Mouse (Mus musculus) thymus, postnatal 0 days (tissue): ENCODE measurements around the gene Sstr2. TPM values are rescaled to one million over a fixed set of nuclear protein-coding genes. Genes with fewer than 3 reads are reported as not detected.
A peak's percentile ranks its signal among the peaks of the same experiment; 100 is the strongest.

Experiments used
- DNase-seq: peaks from one replicate; pipeline ENCODE4 v3.0.0-alpha.2; 2015; ENCODE audit warnings: low spot score
- polyA plus RNA-seq: library from polyadenylated mRNA; unstranded; fragments of >200 nt; fragmentation: Nextera tagmentation; extraction: Ambion mirVana; gene quantifications from 2 replicates; pipeline ENCODE4 v1.2.1, GENCODE M21; 2015

The Sstr2 gene
- 3.4 and 4.0 TPM in 2 replicates for polyA plus RNA-seq

DNA sequence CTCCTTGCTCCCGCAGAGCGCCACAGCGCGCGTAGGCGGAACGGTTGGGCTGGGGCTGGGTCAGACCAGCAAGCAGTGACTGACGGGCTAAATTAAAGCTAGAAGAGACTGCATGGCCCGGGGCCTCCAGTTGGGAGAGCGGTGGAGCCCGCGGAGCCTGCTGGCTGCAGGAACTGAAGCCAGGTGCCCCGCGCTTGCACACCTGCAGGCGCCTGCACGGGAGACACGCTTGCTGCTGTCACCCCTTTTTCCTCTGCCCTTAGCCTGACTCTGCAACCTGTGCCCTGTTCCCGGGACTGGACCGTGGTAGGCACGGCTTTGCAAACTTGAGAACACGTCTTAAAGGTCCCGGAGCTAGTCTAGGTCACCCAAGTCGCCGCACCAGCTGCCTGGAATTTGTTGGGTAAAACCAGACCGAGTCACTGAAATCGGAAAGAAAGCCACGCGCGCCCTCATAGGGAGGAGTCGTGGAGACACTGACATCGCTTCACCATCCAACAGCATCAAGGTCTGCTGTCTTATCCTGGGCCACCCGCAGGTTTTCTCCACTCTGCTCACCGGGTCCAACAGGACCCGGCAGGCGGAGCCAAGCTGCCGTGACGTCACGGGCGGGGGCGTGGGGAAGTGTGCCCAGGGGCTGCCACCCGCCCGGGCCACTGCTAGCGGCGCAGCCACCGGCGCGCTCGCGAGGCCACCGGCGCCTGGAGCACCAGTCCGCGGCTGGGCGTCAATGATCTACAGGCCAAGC, at the start of gene Sstr2:
Sstr2 (plus strand) TSS at position 671 of the 748 bp plus-strand sequence.
- DNase-seq = peak; percentile 76

DNA sequence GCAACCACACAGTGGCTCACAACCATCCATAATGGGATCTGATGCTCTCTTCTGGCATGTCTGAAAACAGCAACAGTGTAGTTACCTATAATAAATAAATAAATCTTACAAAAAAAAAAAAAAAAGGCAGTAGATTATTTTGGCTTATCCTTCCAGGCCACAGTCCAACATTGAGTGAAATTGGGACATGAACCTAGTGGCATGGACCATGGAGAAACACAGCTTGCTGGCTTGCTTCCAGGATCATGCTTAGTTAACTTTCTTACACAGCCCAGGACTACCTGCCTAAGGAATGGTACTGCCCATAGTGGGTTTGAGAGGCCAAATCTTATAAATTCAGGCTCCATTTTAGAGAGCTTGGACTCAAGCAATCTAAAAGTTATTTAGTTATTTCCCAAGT, 47.5 kb upstream of the Sstr2 start:
- DNase-seq = no peak

DNA sequence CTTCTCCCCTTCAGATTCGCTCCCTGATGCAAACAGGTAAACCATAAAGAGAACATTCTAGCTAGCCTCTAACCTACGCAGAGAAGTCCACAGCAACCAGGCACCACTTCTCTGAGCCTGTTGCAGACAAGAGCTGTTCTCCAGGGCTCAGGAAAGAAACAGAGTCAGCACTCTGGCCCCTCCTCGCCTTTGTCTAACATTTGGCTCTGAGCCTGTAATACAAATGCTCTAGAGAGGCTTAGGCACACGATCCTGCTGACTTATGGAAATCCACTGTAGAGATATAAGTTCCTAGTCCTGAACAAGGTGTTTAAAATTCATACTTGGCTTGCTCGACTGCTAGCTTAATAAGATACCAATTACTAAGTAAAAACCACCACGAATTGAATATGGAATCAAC, 46.5 kb upstream of the Sstr2 start:
- no peak for DNase-seq

DNA sequence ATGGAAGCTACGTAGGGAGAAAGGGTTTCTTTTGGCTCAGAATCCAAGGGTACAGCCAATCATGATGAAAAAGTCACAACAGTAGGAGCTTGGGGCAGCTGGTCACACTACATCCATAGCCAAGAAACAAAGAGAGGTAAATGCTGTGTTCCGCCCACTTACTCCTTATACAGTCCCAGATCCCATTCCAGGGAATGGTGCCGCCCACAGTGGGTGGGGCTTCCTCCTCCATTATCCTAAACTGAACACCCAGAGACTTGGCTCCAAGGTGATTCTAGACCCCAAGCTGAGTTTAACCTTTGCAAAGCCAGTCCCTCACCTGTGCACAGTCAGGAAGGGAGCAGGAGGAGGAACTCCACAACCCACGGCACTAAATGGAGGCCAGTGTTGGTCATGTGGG, 41.9 kb upstream of the Sstr2 start:
- no peak for DNase-seq

DNA sequence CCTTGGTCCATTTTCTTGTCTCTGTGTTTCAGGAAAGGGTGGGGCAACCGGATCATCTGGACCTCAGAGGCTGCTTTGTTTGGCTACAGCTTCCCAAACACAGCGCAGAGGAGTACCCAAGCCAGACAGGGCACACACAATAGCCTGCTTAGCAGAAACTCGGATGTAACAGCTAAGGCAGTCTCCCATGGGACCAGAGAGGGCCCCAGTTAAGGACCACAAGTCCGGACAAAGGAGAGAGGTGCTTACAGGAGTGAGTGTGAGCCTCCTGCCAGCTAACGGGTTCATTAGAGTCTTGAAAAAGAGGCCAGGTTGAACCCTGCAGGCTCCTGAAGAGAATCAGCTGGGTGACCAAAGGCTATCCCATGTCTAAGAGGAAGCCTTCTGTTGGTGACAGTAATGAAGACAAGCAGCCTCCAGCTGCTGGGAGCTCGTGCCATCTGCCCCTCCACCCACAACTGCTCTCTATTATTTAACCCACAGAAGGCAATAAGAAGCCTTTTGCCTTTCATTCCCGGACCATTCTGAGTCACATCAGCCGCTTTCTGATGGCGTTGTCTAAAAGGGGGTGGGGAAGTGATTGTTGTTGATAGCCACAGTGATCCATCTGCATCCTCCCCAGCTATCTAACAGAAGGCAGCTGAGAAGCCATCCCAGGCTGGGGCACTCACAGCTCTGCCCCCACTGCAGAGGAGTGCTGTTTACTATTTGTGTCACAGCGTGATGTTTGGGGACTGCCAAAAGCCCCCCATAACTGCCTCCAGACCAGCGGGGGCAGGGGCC, 35.1 kb upstream of the Sstr2 start:
- DNase-seq = no peak

DNA sequence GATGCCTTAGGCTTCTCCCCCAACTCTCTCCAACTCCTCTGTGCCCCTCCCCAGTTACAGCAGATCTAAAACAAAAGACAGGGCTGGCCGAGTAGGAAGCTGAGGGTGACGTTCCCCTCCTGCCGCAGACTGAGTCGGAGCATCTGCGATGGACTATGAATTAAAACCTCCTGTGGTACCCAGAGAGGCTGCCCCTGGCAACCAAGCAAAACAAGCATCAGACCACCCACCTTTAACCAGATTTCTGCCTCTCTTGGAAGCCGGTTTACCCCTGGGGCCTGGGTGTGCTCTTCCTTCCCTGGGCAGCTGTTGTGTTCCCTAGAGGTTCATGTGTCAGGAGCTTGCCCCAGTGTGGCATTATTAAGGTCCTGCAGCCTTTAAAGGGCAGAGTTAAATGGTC, 32.7 kb upstream of the Sstr2 start:
- DNase-seq = no peak

DNA sequence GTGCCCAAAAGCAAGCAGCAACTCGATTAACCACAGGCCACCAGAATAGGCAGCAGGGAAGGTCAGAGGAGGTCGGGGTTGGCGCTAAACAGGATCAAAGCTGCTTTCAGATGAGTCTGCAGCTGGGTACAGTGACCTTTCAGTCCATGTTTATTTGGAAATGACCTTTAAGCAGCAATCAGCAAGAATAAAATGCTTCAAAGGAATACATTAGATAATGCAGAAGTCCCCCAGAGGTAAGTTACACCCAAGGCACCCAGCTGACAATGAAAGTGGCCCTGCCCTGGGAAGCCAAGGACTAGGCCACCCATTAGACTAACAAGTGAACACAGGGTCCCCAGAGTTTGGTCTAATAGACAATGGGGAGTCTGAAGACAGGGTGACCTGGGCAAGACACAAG, 30.2 kb upstream of the Sstr2 start:
- no peak for DNase-seq

DNA sequence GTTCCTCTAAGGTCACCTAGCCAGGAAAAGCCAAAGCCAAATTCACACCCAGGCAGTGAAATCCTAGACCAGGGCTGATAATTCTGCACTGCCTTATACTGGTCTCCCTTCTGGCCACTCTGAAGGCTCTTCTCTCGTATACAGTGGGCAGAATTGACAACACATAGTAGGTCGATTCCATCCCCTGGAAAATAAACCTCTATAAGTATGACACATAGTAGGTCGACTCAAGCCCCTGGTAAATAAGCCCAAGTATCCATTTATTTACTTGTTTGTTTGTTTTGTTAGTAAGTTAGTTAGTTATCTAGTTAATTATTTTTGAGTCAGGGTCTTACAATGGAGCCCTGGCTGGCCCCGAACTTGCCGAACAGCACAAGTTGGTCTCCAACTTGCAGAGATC, 24.0 kb upstream of the Sstr2 start:
- DNase-seq = no peak

DNA sequence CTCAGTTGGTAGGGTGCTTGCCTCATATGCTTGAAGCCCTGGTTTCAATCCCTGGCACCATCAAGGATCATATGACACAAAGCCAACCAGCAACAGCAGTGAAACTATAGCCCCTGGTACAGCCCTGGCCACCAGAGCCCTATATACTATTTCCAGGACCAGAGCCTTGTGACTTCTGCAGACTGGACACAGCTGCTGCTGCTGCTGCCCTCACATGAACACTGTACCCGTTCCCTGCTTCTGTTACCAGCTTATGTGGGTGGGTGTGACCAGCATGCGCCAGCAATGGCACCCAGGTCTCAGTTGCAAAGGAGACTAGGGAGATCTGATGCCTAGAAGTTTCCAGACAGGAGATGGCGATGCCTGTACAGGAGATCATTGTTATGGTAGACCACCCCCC, 21.5 kb upstream of the Sstr2 start:
- no peak for DNase-seq

DNA sequence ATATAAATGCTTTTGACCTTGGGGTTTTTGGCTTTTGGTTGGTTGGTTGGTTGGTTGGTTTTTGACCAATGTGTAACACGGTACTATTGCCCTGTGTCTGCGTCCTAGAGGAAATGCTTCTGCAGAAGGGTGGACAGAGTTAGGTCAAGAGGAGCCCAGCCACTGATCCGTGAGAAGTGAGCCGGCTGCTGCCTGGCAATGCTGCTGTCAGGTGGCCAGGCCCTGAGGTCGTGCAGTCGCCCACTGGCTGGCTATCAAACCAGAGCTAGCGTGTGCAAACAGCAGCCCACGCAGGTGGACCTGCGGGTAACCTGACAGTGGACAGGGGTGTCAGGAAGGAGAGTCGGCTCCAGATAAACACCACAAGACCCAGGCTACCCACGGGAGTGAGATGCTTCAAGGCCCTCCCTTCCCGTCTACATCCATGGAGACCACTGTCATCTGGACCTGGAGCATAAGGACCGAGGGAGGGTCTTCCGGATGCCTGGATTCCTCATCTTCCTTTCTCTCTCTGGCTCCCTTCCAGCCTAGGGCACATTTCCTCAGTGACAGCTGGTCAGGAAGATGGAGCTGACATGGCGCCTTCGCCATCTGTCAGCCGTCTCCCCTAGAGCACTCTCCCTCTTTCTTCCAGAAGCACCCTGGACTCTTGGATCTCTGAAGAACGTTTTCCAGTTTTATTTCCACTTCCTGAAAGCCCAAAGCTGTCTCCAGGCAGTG, 18.5 kb upstream of the Sstr2 start:
- DNase-seq = no peak

DNA sequence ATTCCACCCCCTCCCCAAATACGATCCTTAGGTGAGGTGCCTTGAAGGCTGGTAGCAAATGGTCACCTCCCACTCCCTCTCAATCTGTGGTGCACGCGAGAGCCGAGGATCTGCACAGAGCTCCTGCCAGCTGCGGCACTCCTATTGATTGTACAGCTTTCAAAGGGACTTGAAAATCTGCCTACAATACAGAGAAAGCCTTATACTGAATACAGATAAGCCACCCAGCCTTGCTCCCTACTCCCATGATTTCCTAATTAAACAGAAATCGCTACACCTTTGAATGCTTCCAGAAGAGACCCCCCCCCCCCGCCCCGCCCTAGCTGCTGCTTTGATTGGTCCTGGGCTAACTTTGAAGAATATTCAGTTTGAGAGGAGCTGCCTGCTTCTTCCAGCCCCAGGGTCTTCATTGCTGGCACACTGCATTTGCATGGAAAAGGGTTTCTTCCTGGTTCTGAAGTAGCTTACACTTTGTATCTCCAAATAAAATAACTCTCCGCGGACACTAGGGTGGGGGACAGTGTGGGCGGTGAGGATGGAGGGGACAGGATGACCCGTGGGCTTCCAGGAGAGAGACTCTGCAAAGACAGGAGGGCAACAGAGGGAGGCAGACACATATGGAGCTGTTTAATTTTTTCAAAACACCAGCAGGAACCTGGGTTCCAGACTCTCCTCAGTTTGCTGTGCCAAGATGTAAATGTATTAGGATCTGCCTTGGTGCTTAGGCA, 17.4 kb upstream of the Sstr2 start:
- DNase-seq = no peak

DNA sequence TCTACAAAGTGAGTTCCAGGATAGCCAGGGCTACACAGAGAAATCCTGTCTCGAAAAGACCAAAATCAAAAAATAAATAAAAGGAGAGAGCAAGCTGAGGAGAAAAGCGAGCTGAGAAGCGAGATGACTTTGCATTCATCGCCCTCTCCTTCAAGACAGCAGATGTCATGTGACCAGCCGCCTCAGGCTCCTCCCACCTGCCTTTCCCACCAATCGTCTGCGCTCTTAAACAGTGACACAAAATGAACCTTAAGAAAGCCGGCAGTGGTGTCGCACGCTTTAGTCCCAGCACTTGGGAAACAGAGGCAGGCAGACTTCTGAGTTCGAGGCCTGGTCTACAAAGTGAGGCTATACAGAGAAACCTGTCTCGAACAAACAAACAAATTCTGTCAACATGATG, 11.6 kb upstream of the Sstr2 start:
- no peak for DNase-seq

DNA sequence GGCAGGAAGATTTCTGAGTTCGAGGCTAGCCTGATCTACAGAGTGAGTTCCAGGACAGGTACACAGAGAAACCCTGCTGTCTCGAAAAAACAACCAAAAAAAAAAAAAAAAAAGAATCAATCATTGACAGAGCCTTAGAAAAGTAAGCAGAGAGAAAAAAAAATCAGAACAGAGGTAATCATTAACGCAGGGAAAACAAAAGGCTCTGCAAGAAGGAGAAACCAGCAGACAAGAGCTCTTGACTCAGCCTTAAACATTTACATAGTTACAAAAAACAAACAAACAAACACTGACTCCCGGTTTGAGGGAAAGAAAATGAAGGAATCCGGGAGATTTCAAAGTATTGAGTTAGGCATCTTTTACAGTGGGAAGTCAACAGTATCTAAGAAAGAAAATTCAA, 9.6 kb upstream of the Sstr2 start:
- DNase-seq = no peak

DNA sequence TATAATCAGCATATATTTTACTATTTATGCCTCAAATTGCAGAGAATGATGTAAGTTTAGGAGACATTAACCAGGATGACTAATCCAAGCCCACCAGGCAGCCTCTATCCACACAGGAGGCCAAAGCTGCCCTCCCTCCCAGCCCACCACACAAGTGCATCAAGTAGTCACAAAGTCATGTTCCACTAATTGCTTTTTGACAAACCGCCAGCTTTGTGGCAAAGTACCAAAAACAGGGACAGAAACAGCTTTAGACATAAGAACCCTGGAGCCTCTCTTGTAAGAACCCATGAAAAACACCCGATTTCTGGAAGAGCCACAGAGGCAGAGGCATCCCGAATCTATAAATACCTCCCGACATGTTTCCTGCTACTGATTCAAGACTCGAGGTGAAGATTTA, 8.9 kb upstream of the Sstr2 start:
- no peak for DNase-seq

DNA sequence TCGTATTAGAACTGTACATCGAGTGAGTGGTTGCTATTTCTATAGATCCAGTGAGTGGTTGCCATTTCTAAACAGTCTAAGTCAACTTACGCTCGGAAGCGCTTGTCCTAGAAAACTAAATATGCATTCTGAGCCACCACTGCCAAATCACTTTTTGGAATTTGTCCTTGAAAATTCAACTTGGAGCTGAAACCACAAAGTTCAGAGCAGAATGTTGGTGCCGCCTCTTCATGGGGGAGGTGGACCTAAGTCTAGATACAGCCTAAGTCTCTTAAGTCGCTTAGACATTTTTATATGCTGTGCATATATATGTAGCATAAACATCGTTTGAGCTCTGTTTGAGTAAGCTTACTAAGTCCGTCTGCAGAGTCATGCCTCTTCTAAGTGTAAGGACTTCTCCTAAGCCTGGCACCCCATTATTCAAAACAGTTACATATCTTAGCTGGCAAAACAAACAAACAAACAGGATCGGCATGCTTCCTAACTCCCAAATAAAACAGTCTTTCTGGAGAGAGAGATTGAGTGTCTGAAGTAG, 8.0 kb upstream of the Sstr2 start:
- no peak for DNase-seq

DNA sequence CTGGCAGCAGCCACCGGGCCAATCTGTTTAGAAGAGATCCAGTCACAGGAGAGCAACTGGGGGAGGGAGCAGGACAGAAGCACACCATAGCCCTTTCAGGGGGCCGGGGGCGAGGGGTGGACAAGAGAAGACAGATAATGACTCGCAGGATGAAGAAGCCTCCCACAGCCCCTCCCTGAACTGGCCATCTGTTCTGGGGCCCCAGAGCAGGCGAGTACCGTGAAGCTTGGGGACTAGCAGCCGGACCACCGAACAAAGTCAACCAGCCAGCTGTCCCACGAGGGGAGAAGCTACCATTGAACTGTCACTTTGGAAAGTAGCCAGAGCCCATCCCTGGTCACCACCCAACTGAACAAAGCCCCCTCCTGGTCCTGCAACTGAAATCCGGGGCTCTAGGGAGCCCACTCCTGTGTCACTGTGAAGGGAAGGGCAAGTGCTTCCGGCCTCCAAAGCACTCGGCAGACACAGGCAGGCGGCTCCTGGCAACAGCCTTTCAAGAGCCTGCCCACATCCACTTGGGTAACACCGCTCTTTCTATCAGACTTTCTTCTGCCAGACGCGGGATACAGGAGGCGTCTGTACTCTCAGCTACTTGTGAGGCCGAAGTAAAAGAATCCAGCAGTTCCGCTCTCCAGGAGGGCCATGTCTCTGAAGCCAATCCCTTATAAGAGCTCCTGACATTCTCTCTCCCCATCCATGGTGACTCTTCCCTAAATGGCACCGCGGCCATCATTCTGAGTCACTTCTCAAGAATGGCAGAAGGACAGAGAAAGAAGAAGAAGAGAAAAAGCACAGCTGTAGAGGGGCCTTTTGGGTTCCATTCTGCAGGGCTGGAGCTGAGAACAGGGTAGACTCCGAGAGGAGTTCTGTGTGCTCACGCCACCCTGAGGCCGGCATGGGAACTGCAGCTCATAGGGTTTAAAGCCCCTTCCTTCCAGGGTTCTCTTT, 7.2 kb upstream of the Sstr2 start:
- DNase-seq = peak; percentile 85

DNA sequence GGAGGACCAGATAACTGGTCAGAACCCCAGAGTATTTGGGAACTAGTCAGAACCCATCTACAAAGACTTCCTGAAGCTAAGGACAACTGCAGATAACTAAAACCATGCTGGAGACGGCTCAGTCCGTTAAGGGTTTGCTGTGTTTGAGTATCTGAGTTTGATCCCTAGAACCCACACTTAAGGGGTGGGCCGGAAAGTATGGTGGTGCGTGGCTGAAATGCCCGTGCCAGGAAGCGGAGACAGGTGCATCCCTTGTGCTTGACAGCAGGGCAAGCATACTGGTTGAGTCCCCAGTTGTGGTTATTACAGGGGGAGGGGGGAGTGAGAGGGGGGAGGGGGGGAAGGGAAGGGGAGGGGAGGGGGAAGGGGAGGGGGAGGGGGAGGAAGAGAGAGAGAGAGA, 4.7 kb upstream of the Sstr2 start:
- peak; percentile 68 for DNase-seq

DNA sequence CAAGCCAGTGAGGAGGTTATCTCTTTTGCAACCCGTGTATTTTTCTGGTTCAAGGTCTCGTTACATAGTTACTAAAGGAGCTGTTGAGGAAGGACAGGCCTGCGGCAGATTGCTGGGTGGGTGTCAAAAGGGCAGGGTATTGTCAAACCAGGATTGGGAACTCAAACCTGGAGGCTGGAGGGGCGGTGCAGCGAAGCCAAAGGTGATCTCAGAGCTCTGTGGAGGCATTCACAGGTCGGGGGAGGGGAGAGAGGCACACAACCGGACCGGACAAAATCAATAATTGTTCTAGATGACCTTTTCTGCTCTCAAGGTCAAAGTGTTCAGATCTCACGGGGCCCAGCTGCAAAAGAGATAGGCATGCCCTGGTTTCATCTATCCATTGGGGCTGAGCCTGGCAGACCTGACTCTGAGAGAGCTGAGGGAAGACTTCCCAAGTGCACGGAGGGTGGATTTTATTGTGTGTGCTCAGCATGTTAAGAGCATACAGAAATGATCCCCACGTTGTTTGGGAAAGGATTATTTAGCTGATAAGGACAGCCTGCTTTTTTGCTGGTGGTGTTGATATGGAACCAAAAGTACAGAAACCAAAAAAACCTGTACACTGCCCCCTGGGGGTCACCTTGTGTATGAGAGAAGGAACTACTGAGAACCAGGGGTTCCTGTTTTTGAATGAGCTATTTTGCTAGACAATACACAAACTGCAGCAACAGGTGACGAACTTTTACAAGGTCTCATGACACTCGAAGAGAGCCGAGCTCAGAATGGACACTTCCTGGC, 1.8 kb upstream of the Sstr2 start:
- peak; percentile 85 for DNase-seq

DNA sequence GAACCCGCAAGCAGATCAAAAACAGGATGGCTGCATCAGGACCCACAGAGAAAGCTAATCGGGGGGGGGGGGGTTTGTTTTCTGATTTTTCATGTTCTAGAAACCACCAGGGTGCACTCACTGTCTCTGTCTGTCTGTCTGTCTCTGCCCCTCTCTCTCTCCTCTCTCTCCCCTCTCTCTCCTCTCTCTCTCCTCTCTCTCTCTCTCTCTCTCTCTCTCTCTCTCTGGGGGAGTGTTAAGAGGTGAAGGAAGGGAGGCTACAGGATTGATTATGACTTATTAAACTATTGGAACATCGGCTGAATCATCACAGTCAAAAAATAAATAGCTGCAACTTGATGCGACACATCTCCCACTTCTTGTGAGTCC, 855 bp upstream of the Sstr2 start:
- no peak for DNase-seq
